Mouse (Mus musculus) midbrain, embryonic 11.5 days (tissue): ENCODE measurements around the gene Stk11. TPM values are rescaled to one million over a fixed set of nuclear protein-coding genes. Genes with fewer than 3 reads are reported as not detected.

Experiments used
- ATAC-seq: fragments of 200-750 bp; cut with Nextera tagmentation; 2 replicates; pipeline ENCODE4 v1.8.0; 2017; ENCODE audit warnings: moderate TSS enrichment, moderate library complexity; ENCODE audit not compliant: low FRiP score
- DNase-seq: peaks from one replicate; pipeline ENCODE4 v3.0.0; 2015; ENCODE audit warnings: low spot score; ENCODE audit errors: missing footprints
- H3K27ac ChIP-seq: fragments of 300-500 bp; sonication (generic); 2 replicates; pipeline ENCODE4 v1.5.1; 2014; ENCODE audit warnings: low read depth, low read length
- H3K27me3 ChIP-seq: fragments of 300-500 bp; sonication (generic); 2 replicates; pipeline ENCODE4 v1.6.1; 2014; ENCODE audit warnings: mild to moderate bottlenecking, low read length, moderate library complexity, mixed read lengths; ENCODE audit not compliant: control insufficient read depth, insufficient read depth
- H3K36me3 ChIP-seq: fragments of 300-500 bp; sonication (generic); 2 replicates; pipeline ENCODE4 v1.6.1; 2014; ENCODE audit warnings: mild to moderate bottlenecking, low read length, moderate library complexity, mixed read lengths; ENCODE audit not compliant: control insufficient read depth, insufficient read depth
- H3K4me1 ChIP-seq: fragments of 300-500 bp; sonication (generic); 2 replicates; pipeline ENCODE4 v1.6.1; 2014; ENCODE audit warnings: low read length; ENCODE audit not compliant: control insufficient read depth, insufficient read depth
- H3K4me2 ChIP-seq: fragments of 300-500 bp; sonication (generic); 2 replicates; pipeline ENCODE4 v1.6.1; 2014; ENCODE audit warnings: mild to moderate bottlenecking, moderate library complexity
- H3K4me3 ChIP-seq: fragments of 300-500 bp; sonication (generic); 2 replicates; pipeline ENCODE4 v1.5.1; 2014; ENCODE audit warnings: low read depth, low read length
- H3K9ac ChIP-seq: fragments of 300-500 bp; sonication (generic); 2 replicates; pipeline ENCODE4 v1.6.1; 2014; ENCODE audit warnings: low read length
- H3K9me3 ChIP-seq: fragments of 300-500 bp; sonication (generic); 2 replicates; pipeline ENCODE4 v1.6.1; 2016; ENCODE audit warnings: low read length; ENCODE audit not compliant: control insufficient read depth
- WGBS: fragments of 180-500 bp; shearing (Covaris S2); extraction: QIAGEN DNeasy Blood & Tissue Kit; methylation state at CpG from one replicate; pipeline ENCODE4 v1.1.7; 2014; 5-methylcytosine and 5-hydroxymethylcytosine counted together
- polyA plus RNA-seq: library from polyadenylated mRNA; unstranded; fragments of >200 nt; fragmentation: Nextera tagmentation; extraction: Ambion mirVana; gene quantifications from 2 replicates; pipeline ENCODE4 v1.2.1, GENCODE M21; 2014

The Stk11 gene
- polyA plus RNA-seq, 1 experiment from 2014 or later, result 23.1 TPM

DNA sequence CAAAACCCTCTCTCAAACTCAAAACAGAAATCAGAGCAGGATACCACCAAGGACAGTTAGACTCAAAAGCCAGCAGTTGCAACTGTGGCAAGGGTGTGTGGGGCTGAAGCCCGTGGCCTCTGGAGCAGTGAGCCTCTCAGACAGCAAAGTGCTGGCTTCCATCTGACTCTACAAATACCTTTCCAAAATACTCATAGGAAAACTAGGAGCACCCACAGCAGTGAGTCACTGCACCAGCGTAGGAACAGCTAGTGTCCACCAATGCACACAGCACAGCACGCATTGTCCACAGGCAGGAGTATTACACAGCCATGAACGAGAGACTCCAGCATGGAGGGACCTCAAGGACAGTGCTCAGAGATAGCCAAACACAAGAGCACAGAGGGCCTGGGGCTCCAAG, 39.2 kb upstream of the Stk11 start:
- Histone ChIP-seq H3K27ac (no peak overlapping the region), H3K27me3 (no peaks in the 10 kb centered on the region), H3K4me2 (no peak overlapping the region), H3K4me1 (no peaks in the 10 kb centered on the region), H3K9me3 (no peaks in the 10 kb centered on the region), H3K9ac (no peak overlapping the region), H3K4me3 (no peak overlapping the region), H3K36me3 (0 out of 2 replicates have a peak, but pooled peaks cover 2% of the 10 kb centered on the region)
- ATAC-seq (no peak), DNase-seq (peak; percentile 41)
- 92% methylated on average over 4 of the region's 4 CpGs for WGBS

DNA sequence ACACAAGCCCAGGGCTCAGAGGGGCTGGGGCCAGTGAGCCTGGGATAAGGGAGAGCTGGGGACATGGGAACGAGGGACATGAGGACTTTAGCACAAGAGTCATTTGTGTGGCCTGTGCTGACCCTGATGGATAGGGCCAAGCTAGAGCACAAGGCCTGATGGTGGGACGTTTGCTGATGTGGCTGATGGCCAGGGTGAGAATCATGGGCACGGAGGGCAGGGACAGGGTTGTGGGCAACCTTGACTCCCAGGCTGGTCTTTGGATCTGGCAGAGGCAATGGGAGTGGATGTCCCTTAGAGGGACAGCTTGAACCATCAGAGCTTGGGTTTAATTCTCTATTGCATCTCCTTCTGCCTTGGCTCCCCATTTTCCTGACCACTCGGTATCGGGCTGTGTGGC, 38.3 kb upstream of the Stk11 start:
- WGBS, result 87% methylated on average over 5 of the region's 5 CpGs
- H3K4me3 ChIP-seq, result no peak overlapping the region
- no peaks in the 10 kb centered on the region for H3K4me1 ChIP-seq
- no peaks in the 10 kb centered on the region for H3K27me3 ChIP-seq
- H3K36me3 ChIP-seq, result 0 out of 2 replicates have a peak, but pooled peaks cover 2% of the 10 kb centered on the region
- H3K27ac ChIP-seq, result no peak overlapping the region
- no peak overlapping the region for H3K9ac ChIP-seq
- ATAC-seq (no peak), DNase-seq (peak; percentile 72)
- no peaks in the 10 kb centered on the region for H3K9me3 ChIP-seq
- no peak overlapping the region for H3K4me2 ChIP-seq

DNA sequence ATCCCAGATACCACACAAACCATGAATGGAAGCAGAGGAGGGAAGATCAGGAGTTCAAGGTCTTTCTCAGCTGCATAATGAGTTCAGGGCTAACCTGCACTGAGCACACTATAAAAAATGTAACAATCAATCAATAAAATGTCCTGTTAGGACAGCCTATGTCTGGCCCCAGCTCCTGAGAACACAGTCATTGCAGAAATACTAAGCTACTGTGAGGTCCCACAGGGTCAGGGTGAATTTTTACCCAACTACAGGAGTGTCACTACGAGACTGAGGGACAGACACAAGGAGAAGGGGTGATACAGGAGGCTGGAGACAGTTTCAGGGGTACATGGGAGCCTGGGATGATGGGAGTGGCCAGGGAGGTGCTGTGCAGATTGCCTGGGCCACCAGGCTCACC, 37.2 kb upstream of the Stk11 start:
- no peak overlapping the region for H3K27ac ChIP-seq
- H3K4me1 ChIP-seq, result no peaks in the 10 kb centered on the region
- 0 out of 2 replicates have a peak, but pooled peaks cover 2% of the 10 kb centered on the region for H3K36me3 ChIP-seq
- H3K9me3 ChIP-seq, result no peaks in the 10 kb centered on the region
- H3K27me3 ChIP-seq, result no peaks in the 10 kb centered on the region
- DNase-seq (peak; percentile 6), ATAC-seq (no peak)
- no peak overlapping the region for H3K4me3 ChIP-seq
- WGBS, result 84% methylated on average over 1 of the region's 1 CpGs
- H3K9ac ChIP-seq, result no peak overlapping the region
- no peak overlapping the region for H3K4me2 ChIP-seq

DNA sequence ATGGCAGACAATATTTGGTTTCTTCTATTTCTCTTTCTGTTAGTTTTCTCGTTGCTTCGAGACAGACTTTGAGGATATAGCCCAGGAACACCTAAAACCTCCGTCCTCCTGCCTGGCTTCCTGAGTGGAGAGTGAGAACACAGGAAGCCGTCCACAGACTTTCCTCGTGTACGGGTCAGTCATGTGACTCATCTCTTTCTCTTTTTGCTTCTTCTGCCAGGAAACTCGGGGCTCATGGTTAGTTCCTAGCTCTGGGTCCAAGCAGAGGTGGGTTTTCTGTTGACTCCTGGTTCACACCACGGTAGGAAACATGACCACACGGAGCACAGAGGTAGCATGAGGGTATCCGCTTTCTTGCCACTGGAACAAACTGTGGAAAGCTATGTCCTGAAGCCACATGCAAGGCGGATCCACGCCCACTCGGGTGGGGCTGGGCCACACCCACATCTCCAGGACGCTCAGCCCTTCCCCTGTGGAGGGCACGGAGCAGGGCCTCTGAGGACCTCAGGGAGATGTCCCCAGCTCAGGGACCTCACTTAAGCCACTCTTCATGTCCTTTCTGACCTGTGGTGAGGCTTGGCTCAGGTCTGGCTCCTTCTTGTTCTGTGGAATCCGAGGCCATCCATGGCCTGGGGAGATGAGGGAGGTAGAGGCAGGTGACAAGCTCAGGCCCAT, 35.1 kb upstream of the Stk11 start:
- H3K27me3 ChIP-seq, result no peaks in the 10 kb centered on the region
- ATAC-seq (no peak), DNase-seq (no peak)
- H3K4me2 ChIP-seq, result no peak overlapping the region
- WGBS, result 85% methylated on average over 16 of the region's 16 CpGs
- no peaks in the 10 kb centered on the region for H3K9me3 ChIP-seq
- H3K27ac ChIP-seq, result no peak overlapping the region
- 0 out of 2 replicates have a peak, but pooled peaks cover 5% of the 10 kb centered on the region for H3K36me3 ChIP-seq
- no peak overlapping the region for H3K4me3 ChIP-seq
- no peaks in the 10 kb centered on the region for H3K4me1 ChIP-seq
- no peak overlapping the region for H3K9ac ChIP-seq

DNA sequence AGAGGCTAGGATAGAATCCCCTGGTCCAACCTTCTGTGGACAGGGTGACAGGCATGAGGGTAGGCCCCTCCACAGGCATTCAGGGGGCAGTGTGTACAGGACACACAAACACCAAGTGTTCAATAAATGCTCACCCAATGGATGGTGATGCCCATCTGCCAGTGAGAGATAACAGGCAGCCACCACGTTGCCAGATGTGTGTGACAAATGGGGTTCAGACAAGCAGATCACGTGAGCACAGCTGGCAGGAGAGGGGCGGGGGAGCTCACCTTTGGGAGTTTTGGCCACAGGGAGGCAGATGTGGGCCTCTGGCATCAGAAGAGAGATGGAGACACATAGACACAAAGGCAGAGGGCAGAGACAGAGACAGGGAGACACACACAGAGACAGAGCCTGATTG, 34.5 kb upstream of the Stk11 start:
- Histone ChIP-seq H3K36me3 (0 out of 2 replicates have a peak, but pooled peaks cover 5% of the 10 kb centered on the region), H3K4me2 (no peak overlapping the region), H3K9ac (no peak overlapping the region), H3K27ac (no peak overlapping the region), H3K4me1 (no peaks in the 10 kb centered on the region), H3K27me3 (no peaks in the 10 kb centered on the region), H3K4me3 (no peak overlapping the region), H3K9me3 (no peaks in the 10 kb centered on the region)
- 74% methylated on average over 3 of the region's 3 CpGs for WGBS
- DNase-seq, result no peak
- no peak for ATAC-seq

DNA sequence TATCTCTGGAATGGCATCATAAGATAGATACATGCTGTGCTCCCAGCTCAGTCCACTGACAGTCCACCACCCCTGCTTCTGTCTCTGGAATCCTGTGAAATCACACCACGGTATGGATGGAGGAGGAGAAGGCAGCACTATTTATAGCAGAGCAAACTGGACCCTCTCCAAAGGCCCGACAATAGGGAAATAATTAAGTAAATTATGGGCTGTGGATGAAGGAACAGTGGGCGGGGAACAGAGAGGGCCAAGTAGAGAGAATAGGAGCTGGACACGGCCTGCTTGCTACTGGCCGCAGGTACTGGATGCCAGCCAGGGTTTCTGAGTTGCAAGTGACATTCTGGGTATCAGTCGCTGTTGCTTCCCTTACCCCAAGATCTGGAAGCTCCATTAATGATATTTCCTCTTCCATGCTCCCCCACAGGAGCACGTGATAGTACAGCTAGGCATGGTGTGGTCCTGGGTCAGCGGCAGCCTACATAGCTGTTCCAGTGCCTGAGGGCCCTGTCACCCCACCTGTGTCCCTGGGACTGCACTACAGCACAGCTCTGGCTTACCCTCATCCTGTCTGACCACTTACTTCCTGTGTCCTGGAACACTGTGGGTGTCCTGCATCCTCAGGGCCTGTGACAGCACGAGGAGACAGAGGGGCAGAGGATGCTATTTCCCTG, 30.7 kb upstream of the Stk11 start:
- 88% methylated on average over 9 of the region's 9 CpGs for WGBS
- no peak overlapping the region for H3K9ac ChIP-seq

DNA sequence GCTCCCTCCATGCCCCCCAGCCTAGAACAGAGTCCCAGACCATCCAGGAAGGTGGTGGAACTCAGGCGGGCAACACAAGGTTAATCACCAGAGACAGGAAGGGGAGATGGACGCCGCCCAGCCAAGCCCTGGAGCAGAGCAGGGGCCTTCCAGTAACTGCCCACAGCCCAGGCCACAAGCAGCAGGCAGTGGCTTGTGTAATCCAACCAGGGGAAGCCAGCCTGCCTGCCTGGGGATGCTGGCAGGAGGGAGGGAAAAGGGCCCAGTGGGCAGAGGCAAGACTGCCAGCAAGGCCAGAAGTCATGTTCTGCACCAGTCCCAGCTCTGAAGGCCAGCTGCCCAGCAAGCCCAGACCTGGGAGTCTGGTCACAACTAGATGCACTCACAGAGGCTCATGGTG, 28.8 kb upstream of the Stk11 start:
- Histone ChIP-seq H3K27me3 (no peaks in the 10 kb centered on the region), H3K9me3 (no peaks in the 10 kb centered on the region), H3K9ac (no peak overlapping the region), H3K4me1 (no peaks in the 10 kb centered on the region; the same call in 1 of the 2 replicates), H3K4me3 (no peak overlapping the region), H3K4me2 (no peak overlapping the region), H3K36me3 (0 out of 2 replicates have a peak, but pooled peaks cover 2% of the 10 kb centered on the region), H3K27ac (no peak overlapping the region)
- no peak for ATAC-seq
- 94% methylated on average over 3 of the region's 3 CpGs for WGBS
- DNase-seq, result no peak

More for the DNA sequence above, 30.7 kb upstream of the Stk11 start:
- Histone ChIP-seq H3K9me3 (no peaks in the 10 kb centered on the region), H3K4me1 (no peaks in the 10 kb centered on the region; the same call in 1 of the 2 replicates), H3K27ac (no peak overlapping the region), H3K4me2 (no peak overlapping the region), H3K4me3 (no peak overlapping the region), H3K36me3 (0 out of 2 replicates have a peak, but pooled peaks cover 5% of the 10 kb centered on the region), H3K27me3 (no peaks in the 10 kb centered on the region)
- ATAC-seq, result no peak
- no peak for DNase-seq

DNA sequence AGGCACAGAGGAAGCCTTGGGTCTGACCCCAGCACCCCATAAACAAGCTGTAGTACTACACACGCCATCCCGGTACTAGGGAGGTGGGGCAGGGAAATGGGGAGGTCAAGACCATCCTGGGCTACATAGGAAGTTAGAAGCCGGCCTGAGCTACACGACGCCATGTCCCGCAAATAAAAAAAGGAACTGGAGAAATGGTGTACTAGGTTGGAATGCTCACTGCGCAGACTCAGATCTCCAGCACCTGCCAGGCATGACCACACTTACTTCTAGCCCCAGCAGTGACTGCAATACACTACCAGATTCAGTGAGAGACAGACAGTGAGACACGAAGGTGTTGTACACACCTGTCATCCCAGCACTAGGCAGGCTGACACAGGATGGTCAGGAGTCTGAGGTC, 28.1 kb upstream of the Stk11 start:
- Histone ChIP-seq H3K9ac (no peak overlapping the region), H3K36me3 (0 out of 2 replicates have a peak, but pooled peaks cover 2% of the 10 kb centered on the region), H3K4me2 (no peak overlapping the region), H3K9me3 (no peaks in the 10 kb centered on the region), H3K4me1 (no peaks in the 10 kb centered on the region; the same call in 1 of the 2 replicates), H3K4me3 (no peak overlapping the region), H3K27me3 (no peaks in the 10 kb centered on the region), H3K27ac (no peak overlapping the region)
- WGBS, result 90% methylated on average over 8 of the region's 8 CpGs
- ATAC-seq (no peak), DNase-seq (no peak)

DNA sequence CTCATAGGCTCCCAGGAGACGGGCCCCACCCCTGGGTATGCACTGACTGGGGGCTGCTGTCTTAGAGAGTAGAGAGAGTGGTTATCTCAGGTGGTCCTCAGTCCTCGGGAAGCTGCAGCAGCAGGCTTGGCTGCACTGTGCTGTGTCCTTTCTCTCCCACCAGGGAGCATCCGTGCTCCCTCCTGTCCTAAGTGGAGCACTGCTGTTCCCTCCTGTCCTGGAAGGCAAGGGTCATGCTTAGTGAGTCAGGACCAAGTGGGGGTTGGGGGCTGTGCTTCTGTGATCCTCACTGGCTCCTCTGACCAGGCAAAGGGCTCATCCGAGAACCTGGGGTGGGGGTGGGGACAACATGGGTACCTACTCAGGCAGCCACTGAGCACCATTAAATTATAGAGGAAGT, 26.5 kb upstream of the Stk11 start:
- Histone ChIP-seq H3K36me3 (no peaks in the 10 kb centered on the region), H3K27me3 (no peaks in the 10 kb centered on the region), H3K9ac (no peak overlapping the region), H3K4me2 (no peak overlapping the region), H3K4me3 (no peak overlapping the region), H3K9me3 (no peaks in the 10 kb centered on the region), H3K4me1 (no peaks in the 10 kb centered on the region; the same call in 1 of the 2 replicates), H3K27ac (no peak overlapping the region)
- ATAC-seq, result no peak
- DNase-seq, result no peak
- WGBS, result 60% methylated on average over 4 of the region's 4 CpGs
